ENCODE assay signal across 18 mouse cellular contexts in the genomic region with DNA sequence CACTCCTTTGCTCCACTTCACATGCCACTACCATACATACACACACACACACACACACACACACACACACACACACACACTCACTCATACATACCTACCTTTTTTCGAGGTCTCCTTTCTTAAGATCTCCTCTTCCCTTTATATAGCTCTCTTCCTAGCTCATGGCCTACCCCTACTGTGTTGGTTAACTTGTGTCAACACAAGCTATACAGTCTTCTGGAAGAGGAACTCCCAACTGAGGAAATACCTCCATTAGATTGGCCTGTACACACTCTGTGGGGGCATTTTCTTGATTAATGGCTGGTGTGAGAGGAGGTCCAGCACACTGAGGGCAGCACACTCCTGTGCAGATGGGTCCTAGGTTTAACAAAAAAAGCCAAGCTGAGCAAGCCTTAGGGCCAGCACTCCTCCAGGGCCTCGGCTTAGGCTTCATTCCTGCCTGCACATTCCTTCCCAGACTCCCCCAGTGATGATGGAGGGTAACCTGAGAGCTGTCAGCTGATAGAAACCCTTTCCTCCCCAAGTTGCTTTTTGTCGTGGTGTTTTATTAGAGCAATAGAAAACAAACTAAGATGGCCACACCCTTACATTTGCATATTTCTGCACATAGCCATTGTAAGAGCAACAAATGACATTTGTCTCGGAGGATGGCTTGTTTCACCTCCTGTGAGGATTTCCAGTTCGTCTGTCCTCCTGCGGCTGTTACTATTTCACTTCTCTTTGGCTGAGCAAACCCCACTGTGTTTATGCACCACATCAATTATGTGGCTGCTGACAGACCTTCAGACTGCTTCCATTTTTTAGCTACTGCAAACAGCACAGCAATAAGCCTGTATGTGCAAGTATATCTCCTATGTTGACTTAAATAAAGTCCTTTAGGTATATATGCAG. TPM values are rescaled to one million over a fixed set of nuclear protein-coding genes. Genes with fewer than 3 reads are reported as not detected.
DNase-seq lines count a peak whose midpoint lies in the region; ATAC-seq and TF ChIP-seq lines count a peak whose summit lies in the region.
"Had no signal": no experiment of that assay in that cellular context is flagged by ENCODE, and none has a peak within 500 bp of the region (broad histone marks: within the 10 kb centered on the region; RNA-seq: fewer than 3 reads in every experiment).

No protein-coding gene starts in this region.

- peak overlapping the region; percentile 72 for H3K27ac ChIP-seq in layer of hippocampus, adult 2 months
- H3K27ac ChIP-seq: forebrain, embryonic 13.5 days; liver, embryonic 14.5 days; neural tube, embryonic 12.5 days had no signal

- ATAC-seq in megakaryocyte, adult 5-6 weeks (ENCODE audit: poor library complexity, severe bottlenecking): peak; percentile 47; the same call in 1 of the 2 replicates
- ATAC-seq: activated CD4-positive, CD25-positive, alpha-beta regulatory T cell, adult 4 months; forebrain, embryonic 13.5 days; lung, postnatal 0 days had no signal

- TF ChIP-seq CTCF in layer of hippocampus, adult 2 months (conservative IDR thresholded peaks at IDR 0.05): no peak

- no peak overlapping the region for H3K4me3 ChIP-seq in layer of hippocampus, adult 2 months
- H3K4me3 ChIP-seq: forebrain, embryonic 13.5 days; neural tube, embryonic 12.5 days had no signal

- DNase-seq in cerebellum, adult 9-11 months: peak; percentile 58
- no peak for DNase-seq in cerebellum, postnatal 10 days
- DNase-seq in layer of hippocampus, adult 2 months (ENCODE audit: low spot score in 2 of 2): no peak
- no peak for DNase-seq in layer of hippocampus, postnatal 14 days (ENCODE audit: low spot score in 2 of 2)
- DNase-seq in embryo, embryonic 10.5 days (ENCODE audit: low spot score): peak; percentile 18
- no peak for DNase-seq in kidney, adult 9 months
- no peak for DNase-seq in kidney, postnatal 10 days
- DNase-seq: adrenal gland, postnatal 14 days; cerebellum, adult 8-10 months; kidney, adult 8-10 months; right cerebral cortex, postnatal 14 days; thymus, postnatal 25 days had no signal

RNA-seq across cellular contexts. Expression of a gene that starts 50.6 kb away (rescaled TPM):
- 100 to 1,000 TPM; 168 to 187 TPM for total RNA-seq in layer of hippocampus, adult 2 months (2021)
- total RNA-seq in layer of hippocampus, postnatal 14 days (2021): 100 to 1,000 TPM; 117 TPM
- 16.3 and 21.0 TPM in 2 replicates for total RNA-seq in megakaryocyte, adult 5-6 weeks (2015)
- 12.6 and 15.5 TPM in 2 replicates for total RNA-seq in megakaryocyte, adult 5-6 weeks (2017)

Comparison
In these comparisons a context has a peak if more than half of its experiments do, and no peak if none do; other contexts are left out.
1. DNase-seq: peak in cerebellum, adult 9-11 months (single experiment) and embryo, embryonic 10.5 days (single experiment); none in cerebellum, postnatal 10 days (0 of 2), layer of hippocampus, adult 2 months (0 of 2), layer of hippocampus, postnatal 14 days (0 of 2), kidney, adult 9 months (single experiment) and kidney, postnatal 10 days (single experiment).
2. RNA of a gene that starts 50.6 kb away (total RNA-seq): 168 to 187 TPM in layer of hippocampus, adult 2 months and 117 TPM in layer of hippocampus, postnatal 14 days; 12.6 to 21.0 TPM in megakaryocyte, adult 5-6 weeks; every median in the first group is over 4 times any median in the second.